Comparison of ENCODE assay signal across 11 mouse cellular contexts in the genomic region with DNA sequence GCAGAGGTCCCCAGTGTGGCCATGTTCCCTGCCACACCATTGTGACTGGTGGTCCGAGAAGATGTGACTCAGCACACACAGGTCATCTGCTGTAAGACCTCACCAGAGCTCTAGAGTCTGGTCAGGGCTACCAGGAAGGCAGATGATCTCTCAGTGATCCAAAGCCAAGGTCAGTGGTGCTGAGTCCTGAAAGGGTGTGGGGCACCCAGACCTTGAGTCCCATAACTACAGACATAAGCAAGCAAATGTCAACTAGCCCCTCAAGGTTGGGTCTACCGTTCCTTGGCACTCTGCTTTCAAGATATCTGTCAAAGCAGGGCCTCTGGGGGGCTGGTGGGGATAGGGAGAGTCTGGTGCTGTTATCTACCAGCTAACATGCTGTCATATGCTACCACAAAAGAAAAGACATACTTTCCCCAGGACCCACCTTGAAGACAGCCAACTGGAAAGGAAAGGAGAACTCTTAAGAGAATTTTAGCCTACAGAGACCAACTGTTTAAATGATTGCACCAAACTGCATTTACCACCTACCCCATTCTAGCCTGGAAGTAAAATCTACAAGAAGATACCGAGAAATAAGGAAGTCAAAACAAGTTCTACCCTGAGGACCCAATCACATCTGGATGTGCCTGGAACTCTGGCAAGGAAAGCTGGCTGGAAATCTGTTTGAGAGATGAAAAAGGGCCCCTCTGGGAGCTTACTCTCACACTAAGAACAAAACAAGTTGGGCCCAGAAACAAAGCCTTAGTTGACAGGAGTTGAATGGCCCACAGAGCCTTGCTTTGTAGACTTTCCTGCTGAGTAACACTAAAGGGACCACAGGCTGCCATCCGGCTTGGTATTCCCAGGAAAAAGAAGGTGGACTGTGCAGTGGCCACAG. TPM values are rescaled to one million over a fixed set of nuclear protein-coding genes. Genes with fewer than 3 reads are reported as not detected.
DNase-seq lines count a peak whose midpoint lies in the region; ATAC-seq and TF ChIP-seq lines count a peak whose summit lies in the region.
"Had no signal": no experiment of that assay in that cellular context is flagged by ENCODE, and none has a peak within 500 bp of the region (broad histone marks: within the 10 kb centered on the region; RNA-seq: fewer than 3 reads in every experiment).

No protein-coding gene starts in this region.

- TF ChIP-seq CTCF in gastrocnemius, adult 2 months (IDR thresholded peaks at IDR 0.05) = no peak
- no peak for TF ChIP-seq CTCF in bone marrow, adult 2 months (IDR thresholded peaks at IDR 0.05; ENCODE audit: control insufficient read depth, insufficient read depth, low read length)
- no peak for TF ChIP-seq CTCF in liver, embryonic 14.5 days (IDR thresholded peaks at IDR 0.05; ENCODE audit: low read depth)

- no peak overlapping the region for H3K4me3 ChIP-seq in gastrocnemius, adult 2 months
- H3K4me3 ChIP-seq in lung, embryonic 15.5 days = no peak overlapping the region
- H3K4me3 ChIP-seq in bone marrow, adult 2 months (replicated peaks; ENCODE audit: control insufficient read depth, low read depth, low read length) = no peak overlapping the region
- no peak overlapping the region for H3K4me3 ChIP-seq in liver, embryonic 14.5 days (ENCODE audit: insufficient read depth in 1 of 2, low read depth in 2 of 2, low read length in 2 of 2)
- H3K4me3 ChIP-seq: embryonic facial prominence, embryonic 12.5 days; limb, embryonic 13.5 days; midbrain, embryonic 12.5 days had no signal

- H3K9ac ChIP-seq in lung, embryonic 15.5 days = no peak overlapping the region
- H3K9ac ChIP-seq in liver, embryonic 14.5 days (replicated peaks) = no peak overlapping the region
- H3K9ac ChIP-seq: embryonic facial prominence, embryonic 12.5 days; limb, embryonic 13.5 days; midbrain, embryonic 12.5 days had no signal

- H3K4me2 ChIP-seq in lung, embryonic 15.5 days = no peak overlapping the region
- no peak overlapping the region; the same call in none of the 2 replicates for H3K4me2 ChIP-seq in liver, embryonic 14.5 days (ENCODE audit: low read depth)
- H3K4me2 ChIP-seq: embryonic facial prominence, embryonic 12.5 days; limb, embryonic 13.5 days; midbrain, embryonic 12.5 days had no signal

- no peaks in the 10 kb centered on the region for H3K27me3 ChIP-seq in lung, embryonic 15.5 days
- no peaks in the 10 kb centered on the region for H3K27me3 ChIP-seq in liver, embryonic 14.5 days (ENCODE audit: control insufficient read depth, insufficient read depth, low read length)
- H3K27me3 ChIP-seq: midbrain, embryonic 12.5 days had no signal

- ATAC-seq in lung, embryonic 15.5 days (ENCODE audit: borderline replicate concordance, extremely low read depth, low FRiP score, low TSS enrichment) = no peak
- ATAC-seq in liver, embryonic 14.5 days (ENCODE audit: insufficient read depth) = peak; percentile 73

- H3K27ac ChIP-seq in gastrocnemius, adult 2 months = peak overlapping the region; percentile 48
- H3K27ac ChIP-seq in lung, embryonic 15.5 days = peak overlapping the region; percentile 6; the same call in 1 of the 2 replicates
- peak overlapping the region; percentile 90 for H3K27ac ChIP-seq in bone marrow, adult 2 months (ENCODE audit: control insufficient read depth, insufficient read depth, low read depth, low read length, poor library complexity)
- peak overlapping the region; percentile 17; the same call in 1 of the 2 replicates for H3K27ac ChIP-seq in liver, embryonic 14.5 days
- H3K27ac ChIP-seq: embryonic facial prominence, embryonic 12.5 days; limb, embryonic 13.5 days; midbrain, embryonic 12.5 days had no signal

- no peaks in the 10 kb centered on the region for H3K36me3 ChIP-seq in lung, embryonic 15.5 days
- no peaks in the 10 kb centered on the region for H3K36me3 ChIP-seq in liver, embryonic 14.5 days (replicated peaks; ENCODE audit: control insufficient read depth, insufficient read depth, low read depth)
- H3K36me3 ChIP-seq: embryonic facial prominence, embryonic 12.5 days; limb, embryonic 13.5 days; midbrain, embryonic 12.5 days had no signal

- no peaks in the 10 kb centered on the region for H3K9me3 ChIP-seq in lung, embryonic 15.5 days
- no peaks in the 10 kb centered on the region for H3K9me3 ChIP-seq in liver, embryonic 14.5 days (ENCODE audit: control insufficient read depth, low read length)
- H3K9me3 ChIP-seq: embryonic facial prominence, embryonic 12.5 days; limb, embryonic 13.5 days; midbrain, embryonic 12.5 days had no signal

- peak; percentile 37; the same call in 1 of the 2 replicates for TF ChIP-seq EP300 in liver, embryonic 14.5 days (IDR thresholded peaks at IDR 0.05; ENCODE audit: low read depth)

- H3K4me1 ChIP-seq in lung, embryonic 15.5 days = peaks cover 13% of the 10 kb centered on the region
- H3K4me1 ChIP-seq in bone marrow, adult 2 months (ENCODE audit: control insufficient read depth, insufficient read depth, low read length) = peaks cover 5% of the 10 kb centered on the region
- peaks cover 9 to 22% of the 10 kb centered on the region in 2 experiments for H3K4me1 ChIP-seq in liver, embryonic 14.5 days (replicated peaks; ENCODE audit: control insufficient read depth in 2 of 2, insufficient read depth in 2 of 2, low read length in 1 of 2)

- intact Hi-C loops in gastrocnemius, adult 2 months (cut with DNase I) = no loop called here

- peak; percentile 38 for DNase-seq in gastrocnemius, adult 2 months
- DNase-seq in gastrocnemius, postnatal 4 days (ENCODE audit: low spot score in 2 of 2) = no peak
- DNase-seq in lung, postnatal 10 days = no peak
- DNase-seq in liver, embryonic 14.5 days (ENCODE audit: low read depth in 3 of 3, low spot score in 3 of 3) = no peak
- DNase-seq in cerebellum, postnatal 4 days (ENCODE audit: low spot score in 2 of 2) = no peak
- DNase-seq in left cerebral cortex, adult 11 months (ENCODE audit: low spot score) = no peak

- WGBS in lung, embryonic 15.5 days = 70% methylated on average over 4 of the region's 4 CpGs
- WGBS in bone marrow, adult 2 months = 42% methylated on average over 4 of the region's 4 CpGs
- WGBS in liver, embryonic 14.5 days (ENCODE audit: insufficient replicate concordance) = 31% methylated on average over 4 of the region's 4 CpGs

- no peak for TF ChIP-seq POLR2A in bone marrow, adult 2 months (IDR thresholded peaks at IDR 0.05; ENCODE audit: borderline replicate concordance, control insufficient read depth, low read depth, low read length)

RNA-seq across cellular contexts. Expression of gene Rassf2, which starts 4.8 kb away (rescaled TPM):
- total RNA-seq in gastrocnemius, adult 2 months (2021) = 1 to 10 TPM; 3.5 to 6.8 TPM
- 10 to 100 TPM; 31.6 to 32.5 TPM for total RNA-seq in gastrocnemius, postnatal 4 days (2021)
- 11.9 and 13.5 TPM in 2 replicates for polyA plus RNA-seq in lung, embryonic 15.5 days (2015; fragmentation: Nextera tagmentation; extraction: Ambion mirVana)
- 17.9 and 35.7 TPM in 2 replicates for polyA plus RNA-seq in bone marrow, adult 2 months (2011; ENCODE audit: insufficient read depth, insufficient read length, low replicate concordance, missing spikeins)
- 0.96 and 1.2 TPM in 2 replicates for polyA plus RNA-seq in liver, embryonic 14.5 days (2012; rRNA removed)
- polyA plus RNA-seq in liver, embryonic 14.5 days (2014; fragmentation: Nextera tagmentation; extraction: Ambion mirVana) = 1.9 and 2.0 TPM in 2 replicates

Comparison
In these comparisons a context has a peak if more than half of its experiments do, and no peak if none do; other contexts are left out.
1. H3K27ac ChIP-seq: peak in every context shown above with its lines; median percentile 90 in bone marrow, adult 2 months; 48 in gastrocnemius, adult 2 months; 17 in liver, embryonic 14.5 days; 6 in lung, embryonic 15.5 days.